Mouse (Mus musculus) small intestine, adult 2 months (tissue): ENCODE measurements around the gene Ywhag.

ENCODE experiments used
- CTCF ChIP-seq: fragments of 200-500 bp; IDR thresholded peaks from 2 replicates; pipeline ENCODE4 v1.5.1; 2012; ENCODE audit warnings: low read depth, mild to moderate bottlenecking, control low read depth, inconsistent platforms, low read length, moderate library complexity, mixed read lengths; ENCODE audit not compliant: insufficient replicate concordance, insufficient read length; ENCODE audit errors: extremely low read depth
- POLR2A ChIP-seq: fragments of 200-500 bp; IDR thresholded peaks from 2 replicates; pipeline ENCODE4 v1.6.1; 2012; ENCODE audit warnings: low read depth, mild to moderate bottlenecking, control low read depth, inconsistent platforms, low read length, moderate library complexity

GRCm38 (mm10) chr5:135959911-135960310 lies 25.5 kb upstream of the Ywhag start:
- TF ChIP-seq CTCF (no peak), POLR2A (no peak)
